Mouse (Mus musculus): ENCODE measurements around the gene Apoa2.

DNA sequence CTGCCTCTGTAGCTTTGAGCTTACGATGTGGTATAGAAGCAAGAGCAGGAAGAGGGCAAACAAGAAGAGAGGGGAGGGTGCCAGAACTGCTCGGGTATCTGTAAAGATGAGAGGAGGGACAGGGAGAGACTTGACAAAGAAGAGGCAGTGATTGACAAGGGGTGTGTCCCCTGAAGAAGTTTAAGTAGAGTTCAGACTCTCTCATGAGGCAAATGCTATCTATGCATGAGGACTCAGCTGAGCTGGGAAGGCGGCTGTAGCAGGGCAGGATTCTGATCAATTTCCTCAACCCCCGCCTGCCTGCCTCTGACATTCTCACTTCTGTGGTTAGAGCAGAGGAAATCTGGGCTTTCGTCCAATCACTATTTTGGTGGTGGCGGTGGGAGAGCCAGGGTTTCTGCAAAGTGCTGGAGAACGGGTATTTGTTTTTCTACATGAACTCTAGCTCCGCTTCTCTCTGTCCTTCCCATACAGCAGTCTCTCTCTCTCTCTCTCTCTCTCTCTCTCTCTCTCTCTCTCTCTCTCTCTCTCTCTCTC, 37.8 kb downstream of the Apoa2 start:
- TF ChIP-seq POLR2A (IDR thresholded peaks at IDR 0.05; ENCODE audit: insufficient read length, low read depth) (no peak), E2F4 (IDR thresholded peaks at IDR 0.05; ENCODE audit: insufficient read depth) (no peak), POLR2AphosphoS2 (IDR thresholded peaks at IDR 0.05; ENCODE audit: insufficient read length, low read depth) (no peak)

Data from myocyte (in vitro differentiated cells).